Mouse (Mus musculus) embryonic facial prominence, embryonic 10.5 days (tissue): ENCODE results near the gene Dad1. TPM values are rescaled to one million over a fixed set of nuclear protein-coding genes. Genes with fewer than 3 reads are reported as not detected.

Source experiments
- DNase-seq: peaks from one replicate; pipeline ENCODE4 v3.0.0-alpha.2; 2017; ENCODE audit warnings: low spot score
- H3K27ac ChIP-seq: fragments of 300-500 bp; sonication (generic); replicated peaks from 2 replicates; pipeline ENCODE4 v1.5.1; 2016; ENCODE audit warnings: mild to moderate bottlenecking
- H3K27me3 ChIP-seq: fragments of 300-500 bp; sonication (generic); replicated peaks from 2 replicates; pipeline ENCODE4 v1.6.1; 2016; ENCODE audit warnings: low read depth, mild to moderate bottlenecking; ENCODE audit not compliant: poor library complexity, severe bottlenecking
- H3K36me3 ChIP-seq: fragments of 300-500 bp; sonication (generic); replicated peaks from 2 replicates; pipeline ENCODE4 v1.6.1; 2016; ENCODE audit warnings: mild to moderate bottlenecking, moderate library complexity
- H3K4me1 ChIP-seq: fragments of 300-500 bp; sonication (generic); 2 replicates; pipeline ENCODE4 v1.6.1; 2016
- H3K4me3 ChIP-seq: fragments of 300-500 bp; sonication (generic); 2 replicates; pipeline ENCODE4 v1.5.1; 2016; ENCODE audit warnings: mild to moderate bottlenecking, moderate library complexity
- H3K9me3 ChIP-seq: fragments of 300-500 bp; sonication (generic); 2 replicates; pipeline ENCODE4 v1.6.1; 2016; ENCODE audit warnings: mild to moderate bottlenecking
- WGBS: fragments of 180-500 bp; shearing (Covaris S2); methylation state at CpG from one replicate; pipeline ENCODE4 v1.1.7; 2016; 5-methylcytosine and 5-hydroxymethylcytosine counted together
- polyA plus RNA-seq: library from polyadenylated mRNA; unstranded; fragments of >200 nt; fragmentation: Nextera tagmentation; extraction: Ambion mirVana; gene quantifications from 2 replicates; pipeline ENCODE4 v1.2.1, GENCODE M21; 2016

The Dad1 gene
- polyA plus RNA-seq, 1 experiment from 2014 or later, result 229 TPM

- Histone ChIP-seq H3K4me3 (peak overlapping the region; percentile 55), H3K4me1 (peaks cover 38% of the 10 kb centered on the region), H3K27ac (peak overlapping the region; percentile 63), H3K27me3 (peaks cover 10% of the 10 kb centered on the region; the same call in 1 of the 2 replicates), H3K36me3 (peaks cover 1% of the 10 kb centered on the region), H3K9me3 (no peaks in the 10 kb centered on the region)
- WGBS, result 5% methylated on average over 25 of the region's 25 CpGs
- no peak for DNase-seq
Measured at GRCm38 (mm10) chr14:54228933-54229713, 24.8 kb downstream of the Dad1 start.

GRCm38 (mm10) chr14:54228501-54228900 lies 25.4 kb downstream of the Dad1 start:
- Histone ChIP-seq H3K36me3 (no peaks in the 10 kb centered on the region), H3K27me3 (peaks cover 10% of the 10 kb centered on the region; the same call in 1 of the 2 replicates), H3K27ac (peak overlapping the region; percentile 63; the same call in 1 of the 2 replicates), H3K4me3 (peak overlapping the region; percentile 55), H3K4me1 (peaks cover 36% of the 10 kb centered on the region), H3K9me3 (no peaks in the 10 kb centered on the region)
- no peak for DNase-seq
- 7% methylated on average over 7 of the region's 7 CpGs for WGBS

- no peaks in the 10 kb centered on the region for H3K36me3 ChIP-seq
- peak overlapping the region; percentile 65 for H3K27ac ChIP-seq
- 1% methylated on average over 10 of the region's 10 CpGs for WGBS
- peaks cover 31% of the 10 kb centered on the region for H3K4me1 ChIP-seq
- peaks cover 10% of the 10 kb centered on the region; the same call in 1 of the 2 replicates for H3K27me3 ChIP-seq
- DNase-seq, result peak; percentile 78
- no peaks in the 10 kb centered on the region for H3K9me3 ChIP-seq
- H3K4me3 ChIP-seq, result peak overlapping the region; percentile 55
Measured at GRCm38 (mm10) chr14:54227911-54228451, 25.9 kb downstream of the Dad1 start.

GRCm38 (mm10) chr14:54226911-54227811 lies 26.7 kb downstream of the Dad1 start:
- Histone ChIP-seq H3K4me1 (peaks cover 30% of the 10 kb centered on the region), H3K36me3 (no peaks in the 10 kb centered on the region), H3K27ac (no peak overlapping the region; the same call in 1 of the 2 replicates), H3K9me3 (no peaks in the 10 kb centered on the region), H3K4me3 (peak overlapping the region; percentile 55), H3K27me3 (peaks cover 10% of the 10 kb centered on the region; the same call in 1 of the 2 replicates)
- 54% methylated on average over 16 of the region's 16 CpGs for WGBS
- DNase-seq, result no peak

- H3K4me3 ChIP-seq, result no peak overlapping the region
- no peak for DNase-seq
- H3K27me3 ChIP-seq, result peaks cover 10% of the 10 kb centered on the region; the same call in 1 of the 2 replicates
- no peaks in the 10 kb centered on the region for H3K36me3 ChIP-seq
- 86% methylated on average over 11 of the region's 11 CpGs for WGBS
- H3K4me1 ChIP-seq, result peaks cover 30% of the 10 kb centered on the region
- H3K9me3 ChIP-seq, result no peaks in the 10 kb centered on the region
- H3K27ac ChIP-seq, result no peak overlapping the region
Measured at GRCm38 (mm10) chr14:54225725-54226124, 28.2 kb downstream of the Dad1 start.

GRCm38 (mm10) chr14:54224484-54225467 lies 29.1 kb downstream of the Dad1 start:
- no peak for DNase-seq
- no peaks in the 10 kb centered on the region for H3K9me3 ChIP-seq
- 53% methylated on average over 16 of the region's 16 CpGs for WGBS

GRCm38 (mm10) chr14:54224064-54224417 lies 29.9 kb downstream of the Dad1 start:
- H3K4me3 ChIP-seq, result no peak overlapping the region
- 90% methylated on average over 5 of the region's 5 CpGs for WGBS
- H3K27me3 ChIP-seq, result peaks cover 10% of the 10 kb centered on the region; the same call in 1 of the 2 replicates
- peaks cover 34% of the 10 kb centered on the region for H3K4me1 ChIP-seq
- no peak overlapping the region for H3K27ac ChIP-seq
- DNase-seq, result no peak
- no peaks in the 10 kb centered on the region for H3K9me3 ChIP-seq
- H3K36me3 ChIP-seq, result no peaks in the 10 kb centered on the region

More at GRCm38 (mm10) chr14:54224484-54225467, 29.1 kb downstream of the Dad1 start:
- Histone ChIP-seq H3K4me1 (peaks cover 31% of the 10 kb centered on the region), H3K4me3 (no peak overlapping the region), H3K27me3 (peaks cover 10% of the 10 kb centered on the region; the same call in 1 of the 2 replicates), H3K27ac (no peak overlapping the region), H3K36me3 (no peaks in the 10 kb centered on the region)

GRCm38 (mm10) chr14:54223315-54224063 lies 30.4 kb downstream of the Dad1 start:
- H3K36me3 ChIP-seq, result no peaks in the 10 kb centered on the region
- no peak for DNase-seq
- H3K4me1 ChIP-seq, result peaks cover 34% of the 10 kb centered on the region
- H3K9me3 ChIP-seq, result no peaks in the 10 kb centered on the region
- H3K4me3 ChIP-seq, result no peak overlapping the region
- H3K27me3 ChIP-seq, result peaks cover 10% of the 10 kb centered on the region; the same call in 1 of the 2 replicates
- WGBS, result 59% methylated on average over 13 of the region's 13 CpGs
- H3K27ac ChIP-seq, result no peak overlapping the region

GRCm38 (mm10) chr14:54222289-54222727 lies 31.6 kb downstream of the Dad1 start:
- 75% methylated on average over 8 of the region's 8 CpGs for WGBS
- H3K36me3 ChIP-seq, result no peaks in the 10 kb centered on the region
- DNase-seq, result no peak

GRCm38 (mm10) chr14:54221641-54222040 lies 32.3 kb downstream of the Dad1 start:
- Histone ChIP-seq H3K4me1 (peaks cover 32% of the 10 kb centered on the region), H3K27ac (no peak overlapping the region), H3K4me3 (no peak overlapping the region), H3K36me3 (no peaks in the 10 kb centered on the region), H3K9me3 (no peaks in the 10 kb centered on the region), H3K27me3 (peaks cover 6% of the 10 kb centered on the region; the same call in 1 of the 2 replicates)
- 95% methylated on average over 6 of the region's 6 CpGs for WGBS
- no peak for DNase-seq

More at GRCm38 (mm10) chr14:54222289-54222727, 31.6 kb downstream of the Dad1 start:
- H3K9me3 ChIP-seq, result no peaks in the 10 kb centered on the region
- no peak overlapping the region for H3K27ac ChIP-seq
- no peak overlapping the region for H3K4me3 ChIP-seq
- peaks cover 10% of the 10 kb centered on the region; the same call in 1 of the 2 replicates for H3K27me3 ChIP-seq
- peaks cover 32% of the 10 kb centered on the region for H3K4me1 ChIP-seq
